In the genomic region with DNA sequence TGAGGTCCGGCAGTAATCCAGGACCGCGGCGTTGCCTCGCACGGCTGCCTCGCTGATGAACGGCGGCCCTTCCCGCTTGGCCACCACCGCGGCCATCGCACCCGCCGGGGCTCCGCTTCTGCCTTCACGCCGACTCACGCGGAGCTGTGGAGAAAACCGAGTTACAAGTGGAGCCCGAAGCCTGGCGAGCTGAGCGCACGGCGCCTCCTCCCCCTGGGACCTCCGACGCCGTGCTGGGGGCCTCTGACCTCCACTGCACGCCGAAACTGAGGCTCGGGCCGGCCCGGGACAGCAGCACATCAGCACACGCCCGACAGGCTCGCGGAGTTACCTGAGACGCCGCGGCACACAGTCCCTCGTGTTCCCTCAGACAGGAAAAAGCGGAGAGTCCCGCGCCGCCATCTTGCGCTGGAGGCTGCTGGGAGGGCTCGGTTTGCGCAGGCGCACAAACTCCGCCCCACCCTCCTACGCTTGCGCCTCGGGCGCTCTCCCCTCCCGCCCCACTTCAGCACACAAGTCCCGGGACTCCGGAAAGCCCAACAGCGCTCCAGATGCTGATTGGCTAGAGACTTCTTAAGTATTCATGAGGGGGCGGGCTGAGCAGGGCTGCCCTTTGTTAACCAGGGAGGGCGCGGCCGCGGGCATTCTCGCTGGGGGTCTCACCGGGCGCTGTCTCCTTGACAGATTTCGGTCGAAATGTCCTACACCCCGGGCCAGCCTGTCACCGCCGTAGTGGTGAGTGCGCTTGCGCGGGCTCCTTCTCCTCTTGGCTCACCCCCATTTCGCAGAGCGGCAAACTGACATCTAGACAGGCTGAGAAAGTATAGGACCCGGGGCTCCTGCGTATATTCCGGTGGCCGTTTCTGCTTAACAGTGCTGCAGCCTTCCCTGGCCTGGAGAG, we compare ENCODE assay signal across 8 mouse cellular contexts. TPM values are rescaled to one million over a fixed set of nuclear protein-coding genes. Genes with fewer than 3 reads are reported as not detected.
DNase-seq lines count a peak whose midpoint lies in the region; ATAC-seq and TF ChIP-seq lines count a peak whose summit lies in the region.

A gene (minus strand): TSS at position 430 of the 901 bp plus-strand sequence.
A gene (plus strand): TSS at position 476 of the 901 bp plus-strand sequence.

- peak within 1 kb of the TSS; percentile 84 for H3K4me3 ChIP-seq in cortical plate, adult 2 months (ENCODE audit: insufficient read depth, low read length)

- peaks cover 5% of the 10 kb centered on the region; the same call in 1 of the 2 replicates for H3K4me1 ChIP-seq in cortical plate, adult 2 months (ENCODE audit: control insufficient read depth, insufficient read depth, low read length)

- peak; percentile 97 for ATAC-seq in activated CD4-positive, CD25-positive, alpha-beta regulatory T cell, adult 4 months
- ATAC-seq in megakaryocyte progenitor cell, adult 5-6 weeks (replicated peaks; ENCODE audit: poor library complexity) = peak; percentile 92

- DNase-seq in gastrocnemius, postnatal 10 days = peak; percentile 97
- DNase-seq in induced T-regulatory cell, adult 2 months (ENCODE audit: low read depth) = peak; percentile 99
- DNase-seq in left cerebral cortex, adult 9 months (ENCODE audit: low spot score in 2 of 2) = peak; percentile 90 to 94
- DNase-seq in right cerebral cortex, postnatal 14 days = peak; percentile 95
- DNase-seq in urinary bladder, postnatal 36 days (ENCODE audit: low spot score in 2 of 2) = peak; percentile 90 to 95

- peak within 1 kb of the TSS; percentile 89 for H3K27ac ChIP-seq in cortical plate, adult 2 months (ENCODE audit: insufficient read depth, low read length)

- TF ChIP-seq CTCF in cortical plate, adult 2 months (IDR thresholded peaks at IDR 0.05; ENCODE audit: extremely low read depth, insufficient read depth, low read length) = no peak

- TF ChIP-seq POLR2A in cortical plate, adult 2 months (IDR thresholded peaks at IDR 0.05; ENCODE audit: extremely low read depth, insufficient read depth, low read length) = peak; percentile 85

RNA-seq across cellular contexts. Expression of the first gene that starts in this region (rescaled TPM):
- polyA plus RNA-seq in activated CD4-positive, CD25-positive, alpha-beta regulatory T cell, adult 4 months (2017; shearing (Covaris generic)) = 10 to 100 TPM; 50.2 to 65.2 TPM
- polyA plus RNA-seq in cortical plate, adult 2 months (2012; rRNA removed) = 62.8 and 69.7 TPM in 2 replicates
- 10 to 100 TPM; 70.7 to 81.6 TPM for total RNA-seq in gastrocnemius, postnatal 10 days (2021)
- 78.9 and 81.7 TPM in 2 replicates for total RNA-seq in megakaryocyte progenitor cell, adult 5-6 weeks (2015)
- total RNA-seq in megakaryocyte progenitor cell, adult 5-6 weeks (2017) = 54.2 and 60.2 TPM in 2 replicates

RNA-seq across cellular contexts. Expression of the second gene that starts in this region (rescaled TPM):
- polyA plus RNA-seq in activated CD4-positive, CD25-positive, alpha-beta regulatory T cell, adult 4 months (2017; shearing (Covaris generic)) = 10 to 100 TPM; 20.6 to 28.4 TPM
- polyA plus RNA-seq in cortical plate, adult 2 months (2012; rRNA removed) = 13.3 and 13.6 TPM in 2 replicates
- 10 to 100 TPM; 30.2 to 32.3 TPM for total RNA-seq in gastrocnemius, postnatal 10 days (2021)
- 6.7 and 10.0 TPM in 2 replicates for total RNA-seq in megakaryocyte progenitor cell, adult 5-6 weeks (2015)
- 4.9 and 7.2 TPM in 2 replicates for total RNA-seq in megakaryocyte progenitor cell, adult 5-6 weeks (2017)

Comparison
In these comparisons a context has a peak if more than half of its experiments do, and no peak if none do; other contexts are left out.
1. Peak in every context shown above with its lines: DNase-seq, ATAC-seq, H3K4me3 ChIP-seq and H3K27ac ChIP-seq.